Mouse (Mus musculus): ENCODE data around the gene Cuedc1.

DNA sequence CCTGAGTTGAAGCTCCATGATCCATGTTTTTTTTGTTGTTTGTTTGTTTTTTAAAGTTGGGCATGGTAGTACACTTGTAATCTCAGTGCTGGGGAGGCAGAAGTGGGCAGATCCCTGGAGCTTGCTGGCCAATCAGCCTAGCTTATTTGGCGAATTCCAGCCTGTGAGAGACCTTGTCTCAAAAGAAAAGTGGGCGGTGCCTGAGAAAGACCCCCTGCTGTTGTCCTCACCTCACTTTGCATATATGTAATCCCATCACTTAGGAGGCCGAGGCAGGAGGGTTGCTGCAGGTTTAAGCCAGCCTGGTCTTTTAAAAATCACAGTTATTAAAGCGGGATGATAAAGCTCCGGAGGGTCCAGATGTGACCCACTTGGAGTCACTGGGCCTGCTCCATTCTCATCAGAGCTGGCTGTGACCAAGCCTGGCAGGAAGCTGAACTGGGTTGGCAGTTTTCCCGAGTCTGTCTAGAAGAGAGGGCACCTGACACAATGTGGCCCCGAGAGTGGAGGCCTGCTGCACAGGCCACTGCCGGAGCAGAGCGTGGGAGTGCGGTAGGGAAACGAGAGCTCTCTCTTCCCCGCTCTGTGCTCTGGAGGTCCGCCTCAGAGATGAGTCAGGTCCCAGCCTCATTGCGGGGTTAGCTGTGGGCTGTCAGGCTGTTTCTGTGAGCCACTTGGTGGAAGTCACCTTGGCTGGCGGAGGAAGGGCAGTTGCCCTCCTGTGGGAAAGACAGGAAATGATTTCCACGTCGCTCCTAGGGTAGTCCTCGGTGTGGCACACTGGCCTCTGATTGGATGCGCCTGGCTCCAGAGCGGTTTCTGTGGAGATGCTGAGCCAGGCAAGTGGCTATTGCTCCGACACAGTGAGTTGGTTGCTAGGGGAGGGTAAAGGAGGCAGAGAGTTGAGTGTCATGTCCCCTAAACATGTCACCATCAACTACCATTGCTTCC is 117.3 kb downstream of the Cuedc1 start:
- TF ChIP-seq POLR2A (IDR thresholded peaks at IDR 0.05; ENCODE audit: control insufficient read depth, extremely low read depth, insufficient read depth, low read length, poor library complexity) (no peak), CTCF (IDR thresholded peaks at IDR 0.05; ENCODE audit: borderline replicate concordance, control insufficient read depth, extremely low read depth, insufficient read depth, low read length, poor library complexity) (no peak)

All from thymus, adult 2 months (tissue).